Mouse (Mus musculus): ENCODE measurements at regions not wholly inside any gene's neighbourhood (a gene's known extent, or its start where the extent isn't known, plus 50 kb on each side); places are given as distances from the start of the nearest gene placed in this dataset.

DNA sequence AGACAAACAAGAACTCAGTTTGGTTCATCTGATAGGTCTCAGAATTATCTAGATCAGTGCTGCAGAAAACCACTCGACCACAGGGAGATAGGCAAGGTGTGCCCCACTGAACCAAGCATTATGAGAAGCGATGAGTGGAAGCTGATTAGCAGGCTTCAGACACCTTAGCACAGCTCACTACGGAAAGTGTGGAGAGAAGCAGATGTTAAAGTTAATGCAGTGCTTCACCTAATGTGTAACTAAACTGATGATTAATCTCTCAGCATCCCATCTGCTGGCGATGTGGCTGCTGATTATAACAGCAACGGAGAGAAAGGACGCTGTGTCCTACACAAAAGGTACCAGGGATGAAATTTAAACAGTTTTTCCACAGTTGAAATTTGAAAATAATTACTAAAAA, 1517.8 kb upstream of the Pcdh20 start:
- no peak overlapping the region for H3K9ac ChIP-seq (replicated peaks; ENCODE audit: low read length)
- no peaks in the 10 kb centered on the region for H3K36me3 ChIP-seq (ENCODE audit: insufficient read depth, low read length)
- TF ChIP-seq CTCF (IDR thresholded peaks at IDR 0.05; ENCODE audit: low read depth) = no peak
- DNase-seq (ENCODE audit: low spot score) = peak; percentile 44
- WGBS = 35% methylated on average over 6 of the region's 6 CpGs
- H3K4me1 ChIP-seq (ENCODE audit: insufficient read depth, low read length) = no peaks in the 10 kb centered on the region
- no peak overlapping the region for H3K4me3 ChIP-seq (ENCODE audit: low read length)
- H3K27ac ChIP-seq = no peak overlapping the region
- H3K27me3 ChIP-seq (ENCODE audit: insufficient read depth, low read length) = no peaks in the 10 kb centered on the region
- ATAC-seq = no peak
- no peak overlapping the region for H3K4me2 ChIP-seq (ENCODE audit: low read depth, low read length)
- no peaks in the 10 kb centered on the region for H3K9me3 ChIP-seq (ENCODE audit: low read length)

DNA sequence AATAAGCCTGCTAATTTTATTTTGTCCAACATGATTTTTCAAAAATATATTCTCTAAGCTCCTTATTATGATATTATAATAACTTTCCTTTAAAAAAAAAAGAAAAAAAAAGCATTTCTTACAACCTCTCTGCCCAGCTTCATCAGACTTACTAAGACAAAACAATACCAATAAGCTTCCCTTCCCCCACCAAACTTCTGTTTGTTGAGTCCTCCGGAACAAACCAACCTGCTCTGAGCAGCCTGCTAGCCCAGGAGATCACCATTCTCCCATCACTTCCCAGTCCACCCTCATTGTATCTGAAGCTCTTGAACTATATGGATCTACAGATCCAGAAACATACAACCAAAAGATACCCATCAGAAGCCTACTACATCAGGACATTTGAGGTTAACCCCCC, 1514.9 kb upstream of the Pcdh20 start:
- H3K9me3 ChIP-seq (ENCODE audit: low read length) = no peaks in the 10 kb centered on the region
- H3K9ac ChIP-seq (replicated peaks; ENCODE audit: low read length) = no peak overlapping the region
- DNase-seq (ENCODE audit: low spot score) = no peak
- H3K27ac ChIP-seq = no peak overlapping the region
- WGBS = 57% methylated on average over 1 of the region's 1 CpGs
- H3K4me3 ChIP-seq (ENCODE audit: low read length) = no peak overlapping the region
- no peak for ATAC-seq
- H3K4me2 ChIP-seq (ENCODE audit: low read depth, low read length) = no peak overlapping the region
- H3K4me1 ChIP-seq (ENCODE audit: insufficient read depth, low read length) = no peaks in the 10 kb centered on the region
- H3K36me3 ChIP-seq (ENCODE audit: insufficient read depth, low read length) = no peaks in the 10 kb centered on the region
- no peaks in the 10 kb centered on the region for H3K27me3 ChIP-seq (ENCODE audit: insufficient read depth, low read length)
- no peak for TF ChIP-seq CTCF (IDR thresholded peaks at IDR 0.05; ENCODE audit: low read depth)

DNA sequence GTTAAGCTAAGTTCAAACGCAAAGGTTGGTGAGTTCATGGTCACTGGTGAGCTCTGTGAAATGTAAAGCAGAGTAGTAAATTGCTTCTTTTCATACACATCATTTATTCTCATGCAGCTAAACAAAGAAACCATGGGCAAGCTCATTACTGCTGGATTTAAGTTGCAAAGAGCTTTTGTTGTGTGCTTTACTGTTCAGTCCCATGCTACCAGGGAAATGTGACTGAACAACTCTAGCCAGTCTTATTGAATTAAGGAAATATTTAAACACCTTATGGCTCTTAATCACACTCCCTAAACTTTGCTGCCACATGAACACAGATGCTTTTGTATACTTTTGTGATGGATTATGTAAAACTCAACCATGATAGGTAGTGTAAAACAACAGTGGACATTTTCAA, 1514.4 kb upstream of the Pcdh20 start:
- Histone ChIP-seq H3K36me3 (ENCODE audit: insufficient read depth, low read length) (no peaks in the 10 kb centered on the region), H3K27me3 (ENCODE audit: insufficient read depth, low read length) (no peaks in the 10 kb centered on the region), H3K4me2 (ENCODE audit: low read depth, low read length) (no peak overlapping the region), H3K9me3 (ENCODE audit: low read length) (no peaks in the 10 kb centered on the region), H3K4me3 (ENCODE audit: low read length) (no peak overlapping the region), H3K9ac (replicated peaks; ENCODE audit: low read length) (no peak overlapping the region), H3K4me1 (ENCODE audit: insufficient read depth, low read length) (no peaks in the 10 kb centered on the region), H3K27ac (no peak overlapping the region)
- DNase-seq (ENCODE audit: low spot score) (no peak), ATAC-seq (no peak)
- TF ChIP-seq CTCF (IDR thresholded peaks at IDR 0.05; ENCODE audit: low read depth) = no peak
- 42% methylated on average over 1 of the region's 1 CpGs for WGBS

Measured in hindbrain, postnatal 0 days (tissue).